Mouse (Mus musculus): Measurements from ENCODE around the gene Nat9. TPM values are rescaled to one million over a fixed set of nuclear protein-coding genes. Genes with fewer than 3 reads are reported as not detected.

The Nat9 gene
- 16.0 TPM for polyA plus RNA-seq (2015; fragmentation: Illumina TruSeq; extraction: RNeasy Lipid Tissue Mini Kit (QIAGEN cat#74804); ENCODE audit: insufficient read depth, low replicate concordance)

GRCm38 (mm10) chr11:115187693-115188092, at the start of gene Nat9:
Gene Nat9 (minus strand): TSS chr11:115187859.

DNA sequence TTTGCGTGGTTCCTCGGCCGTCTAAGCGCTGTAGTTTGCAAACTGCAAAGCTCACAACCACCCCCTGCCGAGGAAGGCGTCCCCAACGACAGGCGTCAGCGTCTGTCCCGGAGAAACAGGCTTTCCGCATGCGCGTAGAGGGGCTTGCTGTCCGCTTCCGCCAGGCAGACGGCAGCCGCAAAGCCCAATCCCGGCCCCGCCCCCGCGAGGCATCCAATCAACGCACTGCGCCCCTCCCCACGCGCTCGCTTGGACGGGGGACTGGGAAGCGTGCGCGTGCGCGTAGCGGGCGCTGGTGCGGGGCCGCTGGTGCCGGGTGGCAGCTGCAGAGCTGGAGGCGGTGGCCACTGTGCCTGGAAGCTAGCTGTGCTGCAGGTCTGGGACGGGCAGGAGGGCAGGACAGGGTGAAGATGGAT, 427 bp downstream of the Nat9 start, which contains the start of gene Tmem104:
Gene Tmem104 (plus strand): TSS at position 264 of the 416 bp plus-strand sequence.

GRCm38 (mm10) chr11:115162832-115163480, 24.7 kb downstream of the Nat9 start, which contains the start of gene Slc9a3r1:
Gene Slc9a3r1 (plus strand): TSS chr11:115163341.

GRCm38 (mm10) chr11:115133800-115134199, 53.9 kb downstream of the Nat9 start, which contains the start of gene Cd300lf:
Gene Cd300lf (minus strand): TSS chr11:115133992.

Other genes with a start within 250 kb of the Nat9 start
- gene Cd300c, start 218.7 kb downstream of the Nat9 start, polyA plus RNA-seq (2015; fragmentation: Illumina TruSeq; extraction: RNeasy Lipid Tissue Mini Kit (QIAGEN cat#74804); ENCODE audit: insufficient read depth, low replicate concordance), result 7.7 TPM
- gene Cd300ld, start 197.9 kb downstream of the Nat9 start, polyA plus RNA-seq (2015; fragmentation: Illumina TruSeq; extraction: RNeasy Lipid Tissue Mini Kit (QIAGEN cat#74804); ENCODE audit: insufficient read depth, low replicate concordance), result 12.6 TPM
- gene Cd300c2, start 186.0 kb downstream of the Nat9 start, polyA plus RNA-seq (2015; fragmentation: Illumina TruSeq; extraction: RNeasy Lipid Tissue Mini Kit (QIAGEN cat#74804); ENCODE audit: insufficient read depth, low replicate concordance), result 52.5 TPM
- gene Cd300ld2, start 171.7 kb downstream of the Nat9 start, polyA plus RNA-seq (2015; fragmentation: Illumina TruSeq; extraction: RNeasy Lipid Tissue Mini Kit (QIAGEN cat#74804); ENCODE audit: insufficient read depth, low replicate concordance), result not detected
- gene Cd300ld4, start 160.8 kb downstream of the Nat9 start, polyA plus RNA-seq (2015; fragmentation: Illumina TruSeq; extraction: RNeasy Lipid Tissue Mini Kit (QIAGEN cat#74804); ENCODE audit: insufficient read depth, low replicate concordance), result 0.65 TPM
- not detected for gene Cd300ld5, start 150.1 kb downstream of the Nat9 start, polyA plus RNA-seq (2015; fragmentation: Illumina TruSeq; extraction: RNeasy Lipid Tissue Mini Kit (QIAGEN cat#74804); ENCODE audit: insufficient read depth, low replicate concordance)
- 11.1 TPM for gene Cd300ld3, start 139.4 kb downstream of the Nat9 start, polyA plus RNA-seq (2015; fragmentation: Illumina TruSeq; extraction: RNeasy Lipid Tissue Mini Kit (QIAGEN cat#74804); ENCODE audit: insufficient read depth, low replicate concordance)
- gene Cd300e, start 125.7 kb downstream of the Nat9 start, polyA plus RNA-seq (2015; fragmentation: Illumina TruSeq; extraction: RNeasy Lipid Tissue Mini Kit (QIAGEN cat#74804); ENCODE audit: insufficient read depth, low replicate concordance), result 20.9 TPM
- gene Rab37, start 96.4 kb downstream of the Nat9 start, polyA plus RNA-seq (2015; fragmentation: Illumina TruSeq; extraction: RNeasy Lipid Tissue Mini Kit (QIAGEN cat#74804); ENCODE audit: insufficient read depth, low replicate concordance), result 23.0 TPM
- 35.4 TPM for gene Cd300lf, start 53.9 kb downstream of the Nat9 start, polyA plus RNA-seq (2015; fragmentation: Illumina TruSeq; extraction: RNeasy Lipid Tissue Mini Kit (QIAGEN cat#74804); ENCODE audit: insufficient read depth, low replicate concordance)
- 51.1 TPM for gene Slc9a3r1, start 24.5 kb downstream of the Nat9 start, polyA plus RNA-seq (2015; fragmentation: Illumina TruSeq; extraction: RNeasy Lipid Tissue Mini Kit (QIAGEN cat#74804); ENCODE audit: insufficient read depth, low replicate concordance)
- gene Tmem104, start 372 bp downstream of the Nat9 start, polyA plus RNA-seq (2015; fragmentation: Illumina TruSeq; extraction: RNeasy Lipid Tissue Mini Kit (QIAGEN cat#74804); ENCODE audit: insufficient read depth, low replicate concordance), result 2.9 TPM
- 1.3 TPM for gene Grin2c, start 79.4 kb upstream of the Nat9 start, polyA plus RNA-seq (2015; fragmentation: Illumina TruSeq; extraction: RNeasy Lipid Tissue Mini Kit (QIAGEN cat#74804); ENCODE audit: insufficient read depth, low replicate concordance)
- gene Fdxr, start 89.2 kb upstream of the Nat9 start, polyA plus RNA-seq (2015; fragmentation: Illumina TruSeq; extraction: RNeasy Lipid Tissue Mini Kit (QIAGEN cat#74804); ENCODE audit: insufficient read depth, low replicate concordance), result 13.0 TPM
- gene Fads6, start 109.8 kb upstream of the Nat9 start, polyA plus RNA-seq (2015; fragmentation: Illumina TruSeq; extraction: RNeasy Lipid Tissue Mini Kit (QIAGEN cat#74804); ENCODE audit: insufficient read depth, low replicate concordance), result 1.5 TPM
- not detected for gene Otop2, start 119.3 kb upstream of the Nat9 start, polyA plus RNA-seq (2015; fragmentation: Illumina TruSeq; extraction: RNeasy Lipid Tissue Mini Kit (QIAGEN cat#74804); ENCODE audit: insufficient read depth, low replicate concordance)
- 1.3 TPM for gene Ush1g, start 134.2 kb upstream of the Nat9 start, polyA plus RNA-seq (2015; fragmentation: Illumina TruSeq; extraction: RNeasy Lipid Tissue Mini Kit (QIAGEN cat#74804); ENCODE audit: insufficient read depth, low replicate concordance)
- not detected for gene Otop3, start 146.9 kb upstream of the Nat9 start, polyA plus RNA-seq (2015; fragmentation: Illumina TruSeq; extraction: RNeasy Lipid Tissue Mini Kit (QIAGEN cat#74804); ENCODE audit: insufficient read depth, low replicate concordance)
- gene Hid1, start 179.9 kb upstream of the Nat9 start, polyA plus RNA-seq (2015; fragmentation: Illumina TruSeq; extraction: RNeasy Lipid Tissue Mini Kit (QIAGEN cat#74804); ENCODE audit: insufficient read depth, low replicate concordance), result 6.4 TPM
- 3.0 TPM for gene Cdr2l, start 194.1 kb upstream of the Nat9 start, polyA plus RNA-seq (2015; fragmentation: Illumina TruSeq; extraction: RNeasy Lipid Tissue Mini Kit (QIAGEN cat#74804); ENCODE audit: insufficient read depth, low replicate concordance)
- 64.5 TPM for gene Mrpl58, start 215.9 kb upstream of the Nat9 start, polyA plus RNA-seq (2015; fragmentation: Illumina TruSeq; extraction: RNeasy Lipid Tissue Mini Kit (QIAGEN cat#74804); ENCODE audit: insufficient read depth, low replicate concordance)
- 558 TPM for gene Atp5h, start 232.1 kb upstream of the Nat9 start, polyA plus RNA-seq (2015; fragmentation: Illumina TruSeq; extraction: RNeasy Lipid Tissue Mini Kit (QIAGEN cat#74804); ENCODE audit: insufficient read depth, low replicate concordance)
- gene Kctd2, start 232.3 kb upstream of the Nat9 start, polyA plus RNA-seq (2015; fragmentation: Illumina TruSeq; extraction: RNeasy Lipid Tissue Mini Kit (QIAGEN cat#74804); ENCODE audit: insufficient read depth, low replicate concordance), result 34.0 TPM